Mouse (Mus musculus) E14TG2a.4 (cell line): ENCODE measurements around the gene Pla2g2c.

Experiments used
- CTCF ChIP-seq: conservative IDR thresholded peaks from 2 replicates; pipeline ENCODE4 v1.5.1; 2014; ENCODE audit warnings: low read length
- NANOG ChIP-seq: IDR thresholded peaks from 2 replicates; pipeline ENCODE4 v1.6.1; 2014; ENCODE audit warnings: borderline replicate concordance, low read length, mixed read lengths
- POU5F1 ChIP-seq: IDR thresholded peaks from 2 replicates; pipeline ENCODE4 v1.6.1; 2014; ENCODE audit warnings: low read length, borderline replicate concordance

- TF ChIP-seq CTCF (no peak), NANOG (no peak), POU5F1 (no peak)
Measured at GRCm38 (mm10) chr4:138685813-138686212, 38.8 kb upstream of the Pla2g2c start.
